Mouse (Mus musculus) neural tube, embryonic 11.5 days (tissue): ENCODE measurements around the gene Gpatch11. TPM values are rescaled to one million over a fixed set of nuclear protein-coding genes. Genes with fewer than 3 reads are reported as not detected.
A peak's percentile ranks its signal among the peaks of the same experiment; 100 is the strongest.

Experiments used
- ATAC-seq: fragments of 200-750 bp; cut with Nextera tagmentation; 2 replicates; pipeline ENCODE4 v1.8.0; 2017; ENCODE audit warnings: moderate number of reproducible peaks, mild to moderate bottlenecking, moderate TSS enrichment, moderate library complexity; ENCODE audit not compliant: insufficient read depth, low FRiP score, low TSS enrichment
- DNase-seq: peaks from one replicate; pipeline ENCODE4 v3.0.0-alpha.2; 2015; ENCODE audit warnings: low spot score
- H3K27ac ChIP-seq: fragments of 300-500 bp; sonication (generic); 2 replicates; pipeline ENCODE4 v1.5.1; 2014; ENCODE audit warnings: low read depth, mild to moderate bottlenecking, low read length
- H3K27me3 ChIP-seq: fragments of 300-500 bp; sonication (generic); 2 replicates; pipeline ENCODE4 v1.6.1; 2014; ENCODE audit warnings: mild to moderate bottlenecking, low read length, mixed read lengths; ENCODE audit not compliant: control insufficient read depth, insufficient read depth
- H3K36me3 ChIP-seq: fragments of 300-500 bp; sonication (generic); 2 replicates; pipeline ENCODE4 v1.6.1; 2014; ENCODE audit warnings: mild to moderate bottlenecking, low read length, moderate library complexity, mixed read lengths; ENCODE audit not compliant: control insufficient read depth, insufficient read depth
- H3K4me1 ChIP-seq: fragments of 300-500 bp; sonication (generic); 2 replicates; pipeline ENCODE4 v1.6.1; 2014; ENCODE audit warnings: low read length, mixed read lengths; ENCODE audit not compliant: control insufficient read depth, insufficient read depth
- H3K4me2 ChIP-seq: fragments of 300-500 bp; sonication (generic); 2 replicates; pipeline ENCODE4 v1.6.1; 2014; ENCODE audit warnings: low read depth, mild to moderate bottlenecking, moderate library complexity
- H3K4me3 ChIP-seq: fragments of 300-500 bp; sonication (generic); 2 replicates; pipeline ENCODE4 v1.5.1; 2014; ENCODE audit warnings: low read depth, low read length
- H3K9ac ChIP-seq: fragments of 300-500 bp; sonication (generic); 2 replicates; pipeline ENCODE4 v1.6.1; 2014; ENCODE audit warnings: mild to moderate bottlenecking, low read length
- H3K9me3 ChIP-seq: fragments of 300-500 bp; sonication (generic); 2 replicates; pipeline ENCODE4 v1.6.1; 2016; ENCODE audit warnings: low read length; ENCODE audit not compliant: control insufficient read depth
- WGBS: fragments of 180-500 bp; shearing (Covaris S2); extraction: QIAGEN DNeasy Blood & Tissue Kit; methylation state at CpG from one replicate; pipeline ENCODE4 v1.1.7; 2014; 5-methylcytosine and 5-hydroxymethylcytosine counted together
- polyA plus RNA-seq: library from polyadenylated mRNA; unstranded; fragments of >200 nt; fragmentation: Nextera tagmentation; extraction: Ambion mirVana; gene quantifications from 2 replicates; pipeline ENCODE4 v1.2.1, GENCODE M21; 2014

Gpatch11 gene
- polyA plus RNA-seq, 1 experiment from 2014 or later, result 35.2 TPM

GRCm38 (mm10) chr17:78883291-78883690 lies 47.9 kb downstream of the Gpatch11 start:
- WGBS, result 87% methylated on average over 4 of the region's 4 CpGs

DNA sequence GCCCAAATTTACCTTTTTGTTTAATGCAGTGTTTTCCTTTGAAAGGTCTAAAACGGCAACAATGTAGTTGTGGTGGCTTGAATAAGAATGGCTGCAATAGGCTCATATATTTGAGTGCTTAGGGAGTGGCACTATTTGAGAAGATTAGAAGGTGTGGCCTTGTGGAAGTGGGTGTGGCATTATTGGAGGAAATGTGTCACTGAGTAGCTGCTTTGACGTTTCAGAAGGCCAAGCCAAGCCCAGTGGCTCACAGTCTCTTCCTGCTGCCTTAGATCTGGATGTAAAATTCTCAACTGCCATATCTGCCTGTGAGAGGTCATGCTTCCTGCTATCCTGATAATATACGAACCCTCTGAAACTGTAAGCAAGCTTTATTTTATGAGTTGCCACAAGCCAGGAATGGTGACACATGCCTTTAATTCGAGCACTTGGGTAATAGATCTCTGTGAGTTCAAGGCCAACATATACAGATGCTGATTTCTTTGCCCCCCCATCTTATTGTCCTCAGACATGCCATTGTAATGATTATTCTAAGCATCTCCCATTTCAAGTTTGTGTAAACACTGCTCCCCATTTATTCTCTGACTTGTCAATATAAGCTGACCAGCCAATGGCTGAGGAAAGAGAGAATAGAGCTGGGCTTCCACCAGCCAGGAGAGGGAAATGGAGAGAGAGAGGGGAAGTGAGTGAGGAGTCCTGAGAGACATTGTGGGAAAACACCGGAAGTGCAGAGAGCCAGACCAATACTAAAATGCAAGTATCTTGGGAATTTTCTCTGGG lies 50.1 kb downstream of the Gpatch11 start:
- H3K4me2 ChIP-seq, result no peak overlapping the region
- no peaks in the 10 kb centered on the region for H3K27me3 ChIP-seq
- WGBS, result 81% methylated on average over 5 of the region's 5 CpGs
- H3K9ac ChIP-seq, result no peak overlapping the region
- H3K4me1 ChIP-seq, result peaks cover 4% of the 10 kb centered on the region; the same call in 1 of the 2 replicates
- no peaks in the 10 kb centered on the region for H3K36me3 ChIP-seq
- no peak overlapping the region for H3K27ac ChIP-seq
- H3K4me3 ChIP-seq, result no peak overlapping the region
- ATAC-seq (no peak), DNase-seq (no peak)
- H3K9me3 ChIP-seq, result no peaks in the 10 kb centered on the region

More at GRCm38 (mm10) chr17:78883291-78883690, 47.9 kb downstream of the Gpatch11 start:
- no peaks in the 10 kb centered on the region for H3K36me3 ChIP-seq
- peaks cover 4% of the 10 kb centered on the region; the same call in 1 of the 2 replicates for H3K4me1 ChIP-seq
- H3K9me3 ChIP-seq, result no peaks in the 10 kb centered on the region
- H3K27me3 ChIP-seq, result no peaks in the 10 kb centered on the region
- DNase-seq, result no peak
- no peak overlapping the region for H3K9ac ChIP-seq
- H3K4me2 ChIP-seq, result no peak overlapping the region
- no peak overlapping the region for H3K4me3 ChIP-seq
- no peak overlapping the region for H3K27ac ChIP-seq
- ATAC-seq, result no peak

- Histone ChIP-seq H3K27ac (no peak overlapping the region), H3K4me2 (no peak overlapping the region), H3K36me3 (no peaks in the 10 kb centered on the region), H3K4me1 (no peaks in the 10 kb centered on the region), H3K27me3 (no peaks in the 10 kb centered on the region), H3K9me3 (no peaks in the 10 kb centered on the region), H3K9ac (no peak overlapping the region), H3K4me3 (no peak overlapping the region)
- ATAC-seq, result no peak
- WGBS, result 87% methylated on average over 4 of the region's 4 CpGs
- DNase-seq, result no peak
Observed at GRCm38 (mm10) chr17:78888554-78888953, 53.2 kb downstream of the Gpatch11 start.

- no peaks in the 10 kb centered on the region for H3K36me3 ChIP-seq
- H3K4me1 ChIP-seq, result no peaks in the 10 kb centered on the region
- DNase-seq, result no peak
- no peak overlapping the region for H3K27ac ChIP-seq
- no peak for ATAC-seq
- 70% methylated on average over 3 of the region's 3 CpGs for WGBS
- H3K27me3 ChIP-seq, result no peaks in the 10 kb centered on the region
- H3K9me3 ChIP-seq, result no peaks in the 10 kb centered on the region
- no peak overlapping the region for H3K4me3 ChIP-seq
- H3K9ac ChIP-seq, result no peak overlapping the region
- no peak overlapping the region for H3K4me2 ChIP-seq
Observed at GRCm38 (mm10) chr17:78889184-78889583, 53.8 kb downstream of the Gpatch11 start.

DNA sequence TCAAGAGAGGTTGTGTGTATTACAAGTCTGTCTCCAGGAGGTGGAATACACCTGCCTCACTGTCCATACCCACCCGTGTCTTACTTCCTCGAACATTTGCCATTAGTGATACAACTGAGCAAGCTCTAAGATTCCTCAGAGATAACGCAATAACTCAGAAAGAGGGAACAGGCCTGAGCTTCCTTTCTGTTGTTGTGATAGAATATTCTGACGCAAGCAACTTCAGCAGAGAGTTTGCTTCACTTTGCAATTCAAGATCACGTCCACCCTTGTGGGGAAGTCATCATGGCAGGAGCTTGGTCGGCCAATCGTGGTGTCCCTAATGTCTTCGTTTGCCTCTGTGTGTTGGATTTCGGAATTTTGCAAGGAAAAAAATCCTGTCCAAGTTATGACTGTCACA lies 55.7 kb downstream of the Gpatch11 start:
- no peaks in the 10 kb centered on the region for H3K36me3 ChIP-seq
- no peak overlapping the region for H3K4me2 ChIP-seq
- DNase-seq, result no peak
- no peak overlapping the region for H3K9ac ChIP-seq
- no peak for ATAC-seq
- no peaks in the 10 kb centered on the region for H3K27me3 ChIP-seq
- WGBS, result 83% methylated on average over 9 of the region's 9 CpGs
- H3K4me1 ChIP-seq, result no peaks in the 10 kb centered on the region
- no peaks in the 10 kb centered on the region for H3K9me3 ChIP-seq
- H3K27ac ChIP-seq, result no peak overlapping the region
- H3K4me3 ChIP-seq, result no peak overlapping the region

DNA sequence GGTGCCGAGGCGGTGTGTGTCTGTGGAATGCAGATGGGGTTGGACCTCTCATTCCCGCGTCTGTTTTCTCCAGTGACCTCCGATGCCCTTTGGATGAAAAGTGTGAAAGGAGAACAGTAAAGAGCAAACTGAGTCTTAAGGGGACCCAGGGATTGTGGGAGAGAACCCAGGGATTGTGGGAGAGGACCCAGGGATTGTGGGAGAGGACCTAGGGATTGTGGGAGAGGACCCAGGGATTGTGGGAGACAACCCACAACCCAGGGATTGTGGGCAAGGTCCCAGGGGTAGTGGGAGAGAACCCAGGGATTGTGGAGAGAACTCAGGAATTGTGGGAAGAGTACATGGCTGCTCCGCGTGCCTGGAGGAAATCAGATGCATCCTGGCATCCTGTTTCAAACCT lies 59.6 kb downstream of the Gpatch11 start:
- H3K9me3 ChIP-seq, result no peaks in the 10 kb centered on the region
- no peaks in the 10 kb centered on the region for H3K36me3 ChIP-seq
- H3K4me1 ChIP-seq, result no peaks in the 10 kb centered on the region
- H3K27ac ChIP-seq, result no peak overlapping the region
- ATAC-seq, result no peak
- DNase-seq, result no peak
- 84% methylated on average over 7 of the region's 7 CpGs for WGBS
- H3K27me3 ChIP-seq, result no peaks in the 10 kb centered on the region
- no peak overlapping the region for H3K4me2 ChIP-seq
- no peak overlapping the region for H3K4me3 ChIP-seq
- H3K9ac ChIP-seq, result no peak overlapping the region

DNA sequence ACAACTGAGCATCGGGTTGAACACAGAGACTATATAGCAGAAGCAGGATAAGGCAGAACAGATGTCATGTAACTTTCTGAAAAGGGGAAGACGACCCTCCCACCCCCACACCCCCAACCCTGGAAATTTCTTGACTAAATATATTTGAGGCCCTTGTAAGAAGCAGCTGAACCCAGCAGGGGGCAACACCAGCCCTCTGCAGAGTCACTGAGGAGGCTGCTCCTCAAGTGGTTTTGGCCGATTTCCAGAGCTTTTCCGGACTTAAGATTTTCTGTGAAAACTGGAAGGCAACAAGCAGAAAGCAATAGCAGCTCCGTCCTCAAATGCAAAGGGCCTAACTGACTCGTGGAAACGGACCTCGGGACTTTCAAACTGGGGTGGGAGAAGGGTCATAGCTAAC lies 60.0 kb downstream of the Gpatch11 start:
- no peak overlapping the region for H3K27ac ChIP-seq
- no peaks in the 10 kb centered on the region for H3K27me3 ChIP-seq
- ATAC-seq (no peak), DNase-seq (peak; percentile 38)
- no peak overlapping the region for H3K4me2 ChIP-seq
- H3K9ac ChIP-seq, result no peak overlapping the region
- no peaks in the 10 kb centered on the region for H3K36me3 ChIP-seq
- no peak overlapping the region for H3K4me3 ChIP-seq
- no peaks in the 10 kb centered on the region for H3K9me3 ChIP-seq
- WGBS, result 47% methylated on average over 8 of the region's 8 CpGs
- no peaks in the 10 kb centered on the region for H3K4me1 ChIP-seq

Other genes starting within 250 kb of the Gpatch11 start
- gene Strn, start 98.4 kb upstream of the Gpatch11 start, polyA plus RNA-seq, result 7.3 and 7.7 TPM in 2 replicates
- 18.9 and 21.3 TPM in 2 replicates for gene Heatr5b, start 203 bp upstream of the Gpatch11 start, polyA plus RNA-seq
- 3.2 and 3.3 TPM in 2 replicates for gene Eif2ak2, start 47.0 kb downstream of the Gpatch11 start, polyA plus RNA-seq
- gene Sult6b1, start 71.4 kb downstream of the Gpatch11 start, polyA plus RNA-seq, result 0.11 TPM in 1 of 2 replicates, not detected in the other
- 99.3 and 109 TPM in 2 replicates for gene Cebpzos, start 80.9 kb downstream of the Gpatch11 start, polyA plus RNA-seq
- 56.8 and 57.6 TPM in 2 replicates for gene Cebpz, start 101.5 kb downstream of the Gpatch11 start, polyA plus RNA-seq
- 48.3 and 53.3 TPM in 2 replicates for gene Ndufaf7, start 101.6 kb downstream of the Gpatch11 start, polyA plus RNA-seq
- 45.7 and 46.8 TPM in 2 replicates for gene Prkd3, start 185.2 kb downstream of the Gpatch11 start, polyA plus RNA-seq
- 6.4 and 7.5 TPM in 2 replicates for gene Qpct, start 216.3 kb downstream of the Gpatch11 start, polyA plus RNA-seq